Mouse (Mus musculus) C2C12 (cell line): ENCODE results near the gene Rps5. TPM values are rescaled to one million over a fixed set of nuclear protein-coding genes. Genes with fewer than 3 reads are reported as not detected.

Experiments
- H3K27me3 ChIP-seq: one replicate; pipeline ENCODE4 v1.6.1; 2011; ENCODE audit not compliant: control insufficient read depth, insufficient read depth, insufficient read length
- H3K36me3 ChIP-seq: one replicate; pipeline ENCODE4 v1.6.1; 2011; ENCODE audit not compliant: control insufficient read depth, insufficient read depth
- H3K4me3 ChIP-seq: one replicate; pipeline ENCODE4 v1.5.1; 2011; ENCODE audit warnings: mild to moderate bottlenecking, control low read depth; ENCODE audit not compliant: poor library complexity, insufficient read depth, severe bottlenecking
- H3K79me2 ChIP-seq: one replicate; pipeline ENCODE4 v1.6.1; 2011; ENCODE audit not compliant: control insufficient read depth, insufficient read depth
- H3K79me3 ChIP-seq: one replicate; pipeline ENCODE4 v1.6.1; 2011; ENCODE audit warnings: low read depth, control low read depth
- H3ac ChIP-seq: one replicate; pipeline ENCODE3; 2011; ENCODE audit warnings: low read depth; ENCODE audit not compliant: control insufficient read depth, insufficient read length
- CTCF ChIP-seq: IDR thresholded peaks from one replicate; pipeline ENCODE4 v1.5.1; 2011; ENCODE audit not compliant: control insufficient read depth, insufficient read depth, insufficient read length
- FOSL1 ChIP-seq: IDR thresholded peaks from one replicate; pipeline ENCODE4 v1.8.0; 2011; ENCODE audit warnings: mild to moderate bottlenecking, low read length; ENCODE audit not compliant: poor library complexity, insufficient read depth, severe bottlenecking
- MAX ChIP-seq: IDR thresholded peaks from one replicate; pipeline ENCODE4 v1.6.1; 2011; ENCODE audit warnings: mild to moderate bottlenecking, control low read depth
- MYOD1 ChIP-seq: IDR thresholded peaks from one replicate; pipeline ENCODE4 v1.6.1; 2011; ENCODE audit warnings: low read depth; ENCODE audit not compliant: control insufficient read depth, insufficient read length
- MYOG ChIP-seq: IDR thresholded peaks from one replicate; pipeline ENCODE4 v1.6.1; 2011; ENCODE audit not compliant: control insufficient read depth, insufficient read length; ENCODE audit errors: extremely low read depth
- USF1 ChIP-seq: IDR thresholded peaks from one replicate; pipeline ENCODE4 v1.6.1; 2011; ENCODE audit warnings: low read depth, mild to moderate bottlenecking, control low read depth, moderate library complexity
- polyA plus RNA-seq: library from polyadenylated mRNA; unstranded; fragments of >200 nt; fragmentation: generic; extraction: Trizol; gene quantifications from one replicate; pipeline ENCODE4 v1.2.1, GENCODE M21; 2012; ENCODE audit warnings: missing spikeins

Rps5 gene
- polyA plus RNA-seq, 1 experiment: 3,397 TPM

DNA sequence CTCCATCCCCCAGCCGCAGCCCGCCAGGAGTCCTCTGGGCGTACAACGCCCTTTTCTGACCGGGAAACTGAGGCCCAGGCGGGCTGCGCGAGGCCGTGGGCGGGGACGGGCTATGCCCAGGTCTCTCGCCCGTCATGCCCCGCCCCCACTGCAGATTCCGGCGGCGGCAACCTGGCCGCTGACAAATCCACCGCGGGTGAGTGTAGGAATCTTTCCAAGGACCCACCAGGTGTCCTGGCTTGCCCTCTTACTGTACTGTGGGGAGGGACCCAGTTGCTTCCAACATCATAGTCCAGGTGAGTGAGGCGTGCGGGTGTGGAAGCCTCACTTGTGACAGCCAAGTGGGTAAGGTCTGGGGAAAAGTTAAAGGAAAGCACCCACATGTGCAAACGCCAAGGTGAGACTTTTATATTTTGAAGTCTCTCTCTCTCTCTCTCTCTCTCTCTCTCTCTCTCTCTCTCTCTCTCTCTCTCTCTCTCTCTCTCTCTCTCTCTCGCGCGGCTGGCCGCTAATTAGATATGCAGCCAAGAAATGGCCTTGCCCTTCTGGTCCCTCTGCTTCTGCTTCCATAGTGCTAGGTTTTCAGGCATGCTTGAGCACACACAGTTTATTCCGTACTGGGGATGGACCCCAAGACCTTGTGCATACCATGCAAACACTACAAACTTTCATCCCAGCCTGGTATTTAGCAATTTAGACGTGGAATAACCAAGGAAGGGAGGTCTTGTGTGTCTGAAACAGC, 44.2 kb downstream of the Rps5 start:
- H3K4me3 ChIP-seq: peak overlapping the region; percentile 60
- peaks cover 24% of the 10 kb centered on the region for H3K79me2 ChIP-seq
- peaks cover 7% of the 10 kb centered on the region for H3K36me3 ChIP-seq
- peak overlapping the region; percentile 83 for H3ac ChIP-seq
- peaks cover 9% of the 10 kb centered on the region for H3K79me3 ChIP-seq
- no peaks in the 10 kb centered on the region for H3K27me3 ChIP-seq
- TF ChIP-seq USF1 (no peak), CTCF (no peak), MAX (no peak), MYOD1 (no peak)

DNA sequence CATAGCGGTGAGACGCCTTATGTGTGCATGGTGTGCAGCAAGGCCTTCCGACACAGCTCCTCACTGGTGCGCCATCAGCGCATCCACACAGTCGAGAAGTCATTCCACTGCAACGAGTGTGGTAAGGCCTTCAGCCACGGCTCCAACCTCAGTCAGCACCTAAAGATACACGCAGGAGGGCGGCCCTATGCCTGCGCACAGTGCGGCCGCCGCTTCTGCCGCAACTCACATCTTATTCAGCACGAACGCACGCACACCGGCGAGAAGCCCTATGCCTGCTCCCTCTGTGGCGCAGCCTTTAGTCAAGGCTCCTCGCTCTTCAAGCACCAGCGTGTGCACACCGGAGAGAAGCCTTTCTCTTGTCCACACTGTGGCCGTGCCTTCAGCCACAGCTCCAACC, 48.8 kb downstream of the Rps5 start:
- no peaks in the 10 kb centered on the region for H3K27me3 ChIP-seq
- H3K79me2 ChIP-seq: peaks cover 24% of the 10 kb centered on the region
- no peak overlapping the region for H3ac ChIP-seq
- H3K36me3 ChIP-seq: peaks cover 10% of the 10 kb centered on the region
- TF ChIP-seq MYOG (no peak), FOSL1 (no peak), MAX (no peak)
- H3K79me3 ChIP-seq: peaks cover 9% of the 10 kb centered on the region
- H3K4me3 ChIP-seq: no peak overlapping the region

Other genes with a start within 250 kb of the Rps5 start
- not detected for gene Vmn2r55, start 237.3 kb upstream of the Rps5 start, polyA plus RNA-seq
- not detected for gene Vmn2r56, start 187.3 kb upstream of the Rps5 start, polyA plus RNA-seq
- gene Zscan18, start 118.7 kb upstream of the Rps5 start, polyA plus RNA-seq: 0.05 TPM
- gene Zfp329, start 103.4 kb upstream of the Rps5 start, polyA plus RNA-seq: 0.75 TPM
- 5.6 TPM for gene Zfp110, start 87.5 kb upstream of the Rps5 start, polyA plus RNA-seq
- gene Zfp128, start 41.1 kb upstream of the Rps5 start, polyA plus RNA-seq: 0.92 TPM
- gene Zscan22, start 24.5 kb upstream of the Rps5 start, polyA plus RNA-seq: 5.1 TPM
- 1.6 TPM for gene Rnf225, start 5.1 kb downstream of the Rps5 start, polyA plus RNA-seq
- 4.6 TPM for gene Zfp324, start 43.5 kb downstream of the Rps5 start, polyA plus RNA-seq
- 1.7 TPM for gene Zfp446, start 55.6 kb downstream of the Rps5 start, polyA plus RNA-seq
- gene Slc27a5, start 75.9 kb downstream of the Rps5 start, polyA plus RNA-seq: 0.05 TPM
- 606 TPM for gene Trim28, start 76.8 kb downstream of the Rps5 start, polyA plus RNA-seq
- gene Zbtb45, start 87.7 kb downstream of the Rps5 start, polyA plus RNA-seq: 19.4 TPM
- gene Chmp2a, start 112.5 kb downstream of the Rps5 start, polyA plus RNA-seq: 128 TPM
- gene Ube2m, start 116.0 kb downstream of the Rps5 start, polyA plus RNA-seq: 239 TPM
- 0.59 TPM for gene Mzf1, start 132.5 kb downstream of the Rps5 start, polyA plus RNA-seq
- gene Vmn1r85, start 172.9 kb downstream of the Rps5 start, polyA plus RNA-seq: not detected
- not detected for gene Vmn1r86, start 197.6 kb downstream of the Rps5 start, polyA plus RNA-seq
- not detected for gene Vmn1r87, start 217.9 kb downstream of the Rps5 start, polyA plus RNA-seq
- not detected for gene Vmn1r88, start 237.3 kb downstream of the Rps5 start, polyA plus RNA-seq